Mouse (Mus musculus) MEL-GATA-1-ER (cell line): Measurements from ENCODE around the gene Hecw2.

Experiments used
- DNase-seq: peaks from one replicate; pipeline ENCODE4 v3.0.0-alpha.2; 2012; ENCODE audit warnings: low read depth; ENCODE audit errors: extremely low read depth

Hecw2 gene

DNA sequence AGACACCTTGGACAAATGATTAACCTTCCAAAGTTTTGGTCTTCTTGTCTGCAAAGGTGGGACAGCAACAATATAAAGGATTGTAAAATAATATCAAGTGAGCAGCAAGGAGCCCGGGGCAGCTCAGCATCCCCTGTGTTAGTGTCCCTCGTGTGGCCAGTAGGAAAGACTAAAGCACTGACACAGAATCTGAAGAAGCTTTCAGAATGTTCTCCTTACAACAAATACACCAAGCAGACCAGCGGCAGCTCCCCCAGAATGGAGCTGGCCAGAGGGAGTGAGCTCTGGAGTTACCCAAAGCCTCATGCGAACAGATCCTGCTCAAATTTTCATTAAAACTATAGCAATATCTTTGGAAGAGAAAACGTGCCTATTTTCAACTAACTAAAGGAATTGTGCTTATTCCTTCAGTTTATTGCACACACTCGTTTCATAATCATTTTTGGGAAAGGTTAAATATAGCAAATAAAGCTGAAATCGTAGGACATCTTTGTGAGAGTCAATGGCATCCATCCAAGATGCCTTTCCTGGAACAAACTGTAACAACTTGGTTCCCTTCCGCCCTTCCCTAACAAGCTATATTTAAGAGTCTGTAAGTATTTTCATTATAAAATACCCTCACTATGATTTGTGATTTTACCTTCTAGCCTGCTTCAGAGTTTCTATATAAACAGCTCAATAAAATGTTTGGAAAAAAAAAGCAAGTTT is 208.6 kb downstream of the Hecw2 start:
- no peak for DNase-seq

DNA sequence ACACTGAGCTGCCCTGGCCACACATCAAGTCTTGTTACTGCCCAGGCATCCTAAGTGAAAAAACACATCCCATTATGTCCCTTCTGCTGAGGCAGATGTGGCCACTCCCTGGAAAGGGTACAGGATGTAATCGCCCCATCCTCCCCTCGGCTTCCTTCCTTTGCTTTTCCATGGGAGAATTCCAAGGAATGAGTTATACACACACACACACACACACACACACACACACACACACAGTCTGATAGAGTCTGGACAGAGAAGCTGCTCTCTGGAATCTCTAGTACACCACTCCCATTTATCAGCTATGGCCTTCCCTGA is 216.5 kb downstream of the Hecw2 start:
- DNase-seq, result no peak

DNA sequence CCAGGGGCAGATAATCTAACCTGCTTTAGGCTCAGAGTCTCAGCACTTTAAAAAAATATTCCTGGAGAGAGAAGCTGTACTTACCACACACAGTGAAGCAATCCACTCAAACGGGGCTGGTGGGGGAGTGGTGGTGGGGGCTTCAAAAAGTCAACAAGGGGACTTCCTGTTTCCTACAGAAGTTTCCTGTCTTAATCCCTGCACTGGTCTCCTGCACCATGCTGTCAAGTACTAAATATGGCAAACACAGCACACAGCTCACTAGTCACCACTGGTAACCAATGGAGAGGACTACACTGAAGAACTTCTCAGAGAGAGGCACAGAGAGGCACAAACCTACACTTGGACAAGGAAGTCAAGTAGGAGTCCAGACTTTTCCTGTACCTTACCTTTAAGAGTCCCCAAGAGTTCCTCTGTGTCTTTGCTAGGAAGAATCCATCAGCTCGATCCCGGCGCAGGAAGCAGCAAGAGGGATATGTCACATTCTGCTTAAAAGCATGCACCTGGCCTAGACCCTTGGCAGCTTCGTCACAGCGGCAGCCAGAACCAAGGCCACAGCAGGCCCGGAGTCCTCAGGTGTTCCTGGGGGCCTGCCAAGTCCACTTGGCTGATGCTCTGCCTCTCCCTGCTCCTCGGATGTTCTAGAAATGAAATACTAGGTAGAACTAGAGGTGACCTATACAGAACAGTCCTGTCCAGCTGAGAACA is 217.0 kb downstream of the Hecw2 start:
- DNase-seq, result no peak

DNA sequence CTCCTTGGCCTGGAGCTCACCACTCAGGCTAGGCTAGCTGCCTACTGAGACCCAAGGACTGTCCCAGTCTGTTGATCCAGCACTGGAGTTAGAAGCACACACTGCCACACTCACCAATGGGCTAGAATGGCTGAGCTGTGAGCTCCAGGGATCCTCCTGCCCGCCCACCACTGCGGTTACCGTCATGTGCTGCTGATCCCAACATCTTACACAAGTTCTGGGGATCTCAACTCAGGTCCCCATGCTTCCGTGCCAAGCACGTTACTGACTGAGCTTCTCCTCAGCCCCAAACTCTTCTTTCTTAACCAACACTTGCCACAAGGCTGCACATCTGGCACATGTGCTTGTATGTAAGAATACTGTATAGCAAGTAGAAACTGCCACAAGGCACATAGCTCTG is 218.2 kb downstream of the Hecw2 start:
- no peak for DNase-seq

DNA sequence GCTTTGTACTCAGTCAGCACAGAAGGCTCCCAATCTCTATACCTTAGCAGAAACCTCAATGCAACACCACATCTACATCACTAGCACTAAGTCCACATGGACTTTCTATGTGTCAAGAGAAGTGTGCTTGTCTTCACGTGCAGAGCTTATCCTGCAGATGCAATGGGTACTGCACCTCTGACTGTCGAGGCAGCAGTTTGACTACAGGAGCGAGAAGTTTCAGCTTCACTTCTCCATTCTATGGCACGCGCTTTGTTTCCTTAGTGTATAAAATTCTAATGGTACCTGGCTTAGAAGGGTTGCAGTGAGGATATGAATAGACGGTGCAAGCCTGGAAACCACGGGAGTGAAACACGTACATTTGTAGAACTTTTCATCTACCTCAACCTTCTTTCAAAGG is 218.9 kb downstream of the Hecw2 start:
- DNase-seq, result no peak

DNA sequence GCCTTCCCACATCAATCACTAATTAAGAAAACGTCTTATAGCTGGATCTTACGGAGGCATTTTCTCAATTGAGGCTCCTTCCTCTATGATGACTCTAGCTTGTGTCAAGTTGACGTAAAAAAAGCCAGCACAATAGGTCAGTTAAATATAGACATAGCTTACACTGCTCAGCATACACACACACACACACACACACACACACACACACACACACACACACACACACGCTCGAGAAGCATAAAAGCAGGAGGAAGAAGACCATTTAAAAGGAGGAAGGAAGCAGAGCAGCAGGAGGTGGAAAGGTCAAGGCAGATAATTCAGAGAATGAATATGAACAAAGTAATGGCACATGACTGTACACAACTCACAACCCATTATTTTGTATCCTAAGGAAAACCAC is 220.0 kb downstream of the Hecw2 start:
- no peak for DNase-seq

DNA sequence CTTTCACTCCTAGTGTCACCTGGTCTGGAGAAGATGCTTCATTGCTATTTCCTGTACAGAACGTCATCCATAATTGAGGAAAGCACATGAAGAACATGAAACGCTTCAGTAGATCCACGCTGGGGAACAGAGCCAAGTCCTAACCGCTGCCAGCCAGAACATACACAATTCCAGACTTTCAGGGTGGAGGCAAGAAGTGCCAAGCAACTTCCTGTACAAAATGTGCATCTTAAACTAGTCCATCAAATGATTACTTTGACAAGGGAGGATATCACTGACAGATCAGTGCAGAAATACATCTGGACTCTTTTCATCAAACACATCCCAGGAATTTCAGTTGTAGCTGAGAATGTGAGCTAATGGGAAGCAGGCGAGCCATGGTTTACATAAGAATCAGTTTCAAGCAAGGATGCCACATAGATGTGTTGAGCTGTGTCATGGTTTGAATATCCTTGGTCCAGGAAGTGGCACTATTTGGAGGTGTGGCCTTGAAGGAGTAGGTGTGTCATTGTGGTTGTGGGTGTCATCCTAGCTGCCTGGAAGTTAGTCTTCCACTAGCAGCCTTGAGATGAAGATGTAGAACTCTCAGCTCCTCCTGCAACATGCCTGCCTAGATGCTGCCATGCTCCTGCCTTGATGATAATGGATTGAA is 224.5 kb downstream of the Hecw2 start:
- no peak for DNase-seq

DNA sequence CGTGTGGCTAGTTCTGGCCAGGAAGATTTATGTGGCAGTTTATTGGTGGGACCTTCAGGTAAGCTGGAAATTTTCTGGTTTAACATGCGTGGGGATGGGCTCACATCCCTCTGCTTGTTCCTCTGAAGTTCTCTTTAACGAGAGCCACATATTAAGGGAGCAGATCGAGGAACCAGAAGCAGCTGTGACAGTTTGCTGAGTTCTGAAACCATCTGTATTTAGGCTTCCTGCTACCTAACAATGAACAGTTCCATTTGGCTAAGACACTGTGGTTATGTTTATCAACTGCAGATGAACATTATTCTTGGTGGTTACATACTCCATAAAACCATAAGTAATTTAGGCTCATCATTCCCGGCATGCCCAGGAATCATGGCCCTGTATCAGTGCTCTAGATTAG is 242.6 kb downstream of the Hecw2 start:
- DNase-seq, result no peak

DNA sequence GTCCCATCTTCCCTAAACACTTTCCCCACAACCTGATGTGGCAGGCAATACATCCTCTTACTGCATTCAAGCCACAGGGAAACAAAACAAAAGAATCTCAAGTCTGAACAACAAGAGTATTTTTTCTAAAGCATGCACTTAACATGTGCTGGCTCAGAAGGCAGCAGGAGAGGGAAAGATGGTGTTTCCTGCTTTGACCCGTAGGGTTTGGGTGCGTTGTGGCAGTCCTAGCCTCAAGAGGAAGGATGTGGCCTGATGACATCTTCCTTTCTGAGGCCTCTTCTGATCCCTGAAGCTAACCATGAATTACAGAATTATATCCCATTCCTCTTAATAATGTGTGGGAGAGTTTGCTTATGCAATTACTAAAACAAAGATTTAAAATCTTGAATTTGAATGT is 249.2 kb downstream of the Hecw2 start:
- DNase-seq, result no peak

DNA sequence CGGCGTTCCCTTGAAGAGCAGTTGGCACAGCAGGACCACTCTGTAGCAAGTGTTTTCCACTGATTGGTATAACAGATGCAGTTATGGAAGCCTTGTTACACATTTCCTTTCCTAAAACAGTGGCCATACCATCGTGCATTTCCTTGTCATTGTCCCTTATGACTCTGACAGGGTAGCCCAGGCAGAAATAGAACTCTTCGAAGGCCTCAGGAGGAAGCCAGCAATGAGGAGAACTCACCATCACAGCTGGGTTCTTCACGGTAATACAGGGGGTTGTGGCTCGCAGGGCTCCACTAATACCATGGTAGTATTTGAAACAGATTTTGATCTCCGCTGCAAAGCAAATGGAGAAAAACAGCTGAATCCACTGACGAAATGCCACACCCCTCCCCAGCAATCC is 252.5 kb downstream of the Hecw2 start:
- no peak for DNase-seq

DNA sequence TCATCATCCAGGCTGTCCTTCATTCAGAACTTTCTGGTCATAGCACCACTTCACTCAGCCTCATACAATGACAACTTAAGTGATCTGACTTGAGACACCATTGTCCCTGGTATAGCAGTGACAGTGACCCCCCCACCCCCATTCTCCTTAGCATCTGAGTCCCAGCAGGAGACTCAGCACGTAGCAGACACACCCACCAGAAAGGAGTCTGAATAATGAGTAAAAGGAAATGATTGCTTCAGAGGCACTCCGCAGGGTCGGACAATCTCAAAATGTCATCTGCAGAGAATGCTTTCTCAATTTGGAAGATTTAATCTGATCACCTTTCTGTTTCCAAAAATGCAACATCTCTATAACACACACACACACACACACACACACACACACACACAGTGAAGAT is 253.4 kb downstream of the Hecw2 start:
- DNase-seq, result no peak

DNA sequence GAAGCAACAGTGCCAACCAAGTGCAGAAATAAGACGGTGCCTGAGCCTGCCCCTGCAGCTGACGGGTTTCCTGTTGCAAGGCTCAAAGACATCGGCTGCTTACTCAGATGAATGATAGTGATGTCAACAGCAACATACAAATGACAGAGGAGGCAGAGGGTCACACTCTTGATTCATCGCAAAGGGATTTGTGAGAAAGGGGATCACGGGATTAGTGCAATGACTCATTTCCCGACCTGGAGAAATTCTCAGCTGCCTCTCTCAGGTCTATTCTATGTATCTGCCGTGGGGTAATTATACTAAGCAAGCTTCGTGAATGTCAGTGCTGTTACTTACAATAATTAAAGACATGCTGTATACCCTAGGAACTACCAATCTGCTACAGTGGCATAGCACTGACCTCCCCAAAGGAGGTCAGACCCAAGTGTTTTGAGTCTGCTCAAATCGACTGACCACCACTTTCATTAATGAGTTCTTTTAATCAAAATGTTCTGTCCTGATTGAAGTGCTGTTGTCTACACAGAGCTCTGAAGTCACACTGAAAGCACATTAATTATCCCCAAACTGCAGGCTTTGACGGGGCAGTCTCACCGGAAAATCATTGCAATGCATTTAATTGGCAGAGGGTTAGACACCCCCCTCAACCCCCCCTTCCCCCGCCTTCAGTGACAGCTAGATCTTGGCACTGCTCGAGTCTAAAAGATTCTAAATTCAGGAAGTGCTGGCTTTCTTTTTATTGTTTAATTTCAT is 254.5 kb downstream of the Hecw2 start:
- no peak for DNase-seq

DNA sequence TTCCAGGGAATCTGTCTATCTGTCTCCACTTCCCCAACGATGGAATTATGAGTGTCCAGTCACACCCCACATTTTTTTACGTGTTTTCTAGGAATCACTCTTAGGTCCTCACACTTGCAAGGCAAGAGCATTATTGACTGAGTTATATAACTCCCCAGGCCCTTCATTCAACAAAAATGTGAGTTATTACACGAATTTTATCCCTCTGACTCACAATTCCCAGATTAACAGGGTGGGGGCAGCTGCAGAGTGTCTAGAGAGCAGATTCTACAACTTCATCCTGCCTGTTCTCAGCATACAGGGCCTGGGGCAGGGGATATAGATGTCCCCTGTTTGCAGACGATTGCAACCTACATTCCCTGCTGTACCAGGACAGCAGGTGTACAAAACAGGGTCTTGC is 255.7 kb downstream of the Hecw2 start:
- DNase-seq, result no peak

DNA sequence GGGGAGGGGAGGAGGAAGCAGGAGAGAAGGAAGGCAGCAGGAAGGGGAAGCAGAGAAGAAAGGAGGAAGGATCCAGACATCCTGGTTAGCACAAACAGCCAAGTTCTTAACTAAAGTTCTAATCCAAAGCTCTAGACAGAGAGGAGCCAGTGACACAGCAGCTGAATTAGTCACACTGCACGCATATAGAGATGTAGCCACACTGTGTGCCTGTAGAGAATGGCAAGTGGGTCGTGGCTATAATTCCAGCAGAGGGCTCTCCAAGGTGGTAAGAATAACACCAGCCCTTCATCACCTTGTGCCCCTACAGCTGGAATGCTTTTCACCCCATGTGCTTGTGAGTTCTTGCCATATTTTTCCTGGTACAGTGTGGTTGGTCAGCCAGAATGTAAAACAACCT is 261.7 kb downstream of the Hecw2 start:
- DNase-seq, result no peak

DNA sequence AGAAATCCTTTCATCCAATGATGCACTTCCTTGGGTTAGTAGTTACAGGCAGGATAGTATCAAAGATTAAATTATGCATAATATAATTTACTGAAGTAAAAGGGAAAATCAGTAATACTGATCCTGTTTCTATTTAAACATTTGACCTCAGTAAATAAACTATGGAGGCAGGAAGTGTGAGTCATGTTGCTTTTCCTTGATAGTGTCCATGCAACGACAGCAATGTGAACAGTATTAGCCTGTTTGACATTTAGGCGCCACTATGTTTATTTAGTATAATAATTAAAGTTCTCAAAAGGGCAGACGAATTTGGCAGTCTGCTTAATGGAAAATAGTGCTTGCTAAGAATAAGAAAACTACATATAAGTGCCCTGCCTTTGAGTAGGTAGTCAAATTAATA is 263.7 kb downstream of the Hecw2 start:
- no peak for DNase-seq

DNA sequence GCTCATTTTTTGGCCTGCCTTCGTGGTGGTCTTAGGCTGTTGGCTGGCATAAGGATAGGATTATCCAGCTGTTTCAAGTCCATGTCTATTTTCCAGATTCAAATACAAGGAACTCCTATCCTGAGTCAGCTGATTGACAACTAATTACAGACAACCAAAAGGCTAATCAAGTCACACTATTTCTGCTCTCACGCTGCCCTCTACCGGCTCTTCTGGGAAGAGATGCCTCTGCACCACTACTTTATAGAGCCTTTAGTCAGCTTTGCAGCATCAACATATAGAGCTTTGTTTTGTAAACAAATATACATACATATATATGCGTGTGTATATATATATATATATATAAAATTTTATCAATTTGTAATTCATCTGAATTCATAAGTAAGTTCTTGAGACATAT is 267.4 kb downstream of the Hecw2 start:
- no peak for DNase-seq

DNA sequence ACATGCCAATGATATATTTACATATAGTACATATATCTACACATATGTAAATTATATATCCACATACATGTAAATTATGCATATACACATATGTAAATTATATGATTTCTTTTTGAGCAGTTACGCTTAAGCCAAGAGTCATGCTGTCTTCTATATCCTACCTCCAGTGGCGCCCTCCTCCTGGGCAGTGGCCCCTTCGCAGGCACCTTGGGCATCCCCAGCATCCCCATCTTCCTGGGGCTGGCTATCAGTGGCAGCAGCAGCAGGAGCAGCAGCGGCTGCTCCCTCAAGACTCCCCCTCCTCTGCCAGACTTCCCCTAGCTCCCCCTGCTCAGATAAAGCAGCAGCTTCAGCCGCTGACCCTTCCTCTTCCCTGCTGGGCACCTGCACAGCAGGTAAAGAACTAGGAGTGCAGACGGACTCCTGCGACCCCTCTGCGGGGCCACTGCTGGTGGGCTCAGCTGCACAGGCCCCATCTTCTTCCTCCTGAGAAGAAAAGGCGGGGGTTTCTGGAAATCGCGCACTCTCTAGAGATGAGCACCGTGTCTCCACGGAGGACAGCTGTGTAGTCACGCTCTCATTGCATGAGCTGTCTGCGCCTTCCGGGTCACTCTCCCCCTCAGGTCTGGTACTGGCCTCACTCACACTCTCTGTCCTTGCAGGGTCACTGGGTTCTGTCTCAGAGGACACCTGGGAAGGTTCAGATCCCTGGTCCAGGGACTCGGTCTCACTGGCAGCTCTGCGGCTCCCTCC is 269.6 kb downstream of the Hecw2 start:
- DNase-seq, result no peak

DNA sequence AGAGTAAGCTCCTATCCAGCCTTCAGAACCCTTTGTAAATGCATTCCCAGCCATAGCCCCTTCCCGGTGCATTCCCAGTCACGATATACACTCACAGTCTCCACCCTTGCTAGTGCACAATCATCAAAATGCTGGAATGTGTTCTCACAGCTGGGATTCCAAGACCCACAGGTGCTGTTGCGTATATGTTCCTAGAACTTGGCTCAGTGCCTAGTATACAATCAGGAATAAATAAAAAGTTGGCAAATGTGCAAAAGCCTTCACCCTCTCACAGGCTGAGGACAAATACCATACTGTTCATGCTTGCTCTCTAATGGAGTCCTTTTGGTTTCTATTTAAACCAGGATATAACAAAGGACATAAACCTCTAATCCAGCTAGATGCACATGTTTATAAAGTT is 283.1 kb downstream of the Hecw2 start:
- no peak for DNase-seq

DNA sequence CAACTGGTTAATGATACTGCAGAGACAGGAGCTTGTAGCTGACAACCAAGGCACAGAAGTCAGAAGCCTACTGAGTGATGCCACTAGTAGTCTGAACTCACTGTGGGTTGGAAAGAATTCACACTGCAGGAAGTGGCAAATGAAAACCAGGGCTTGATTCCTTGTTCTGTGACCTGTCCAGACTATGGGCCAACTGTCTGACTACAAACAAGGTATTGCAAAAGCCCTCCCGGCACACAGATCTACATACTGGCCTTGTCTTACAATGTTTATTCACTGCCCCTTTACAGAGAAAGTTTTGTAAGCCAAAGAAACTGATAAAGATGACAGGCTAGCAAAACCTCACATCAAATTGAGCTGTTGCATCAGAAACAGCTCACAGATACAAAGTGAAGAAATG is 284.7 kb downstream of the Hecw2 start:
- DNase-seq, result no peak

DNA sequence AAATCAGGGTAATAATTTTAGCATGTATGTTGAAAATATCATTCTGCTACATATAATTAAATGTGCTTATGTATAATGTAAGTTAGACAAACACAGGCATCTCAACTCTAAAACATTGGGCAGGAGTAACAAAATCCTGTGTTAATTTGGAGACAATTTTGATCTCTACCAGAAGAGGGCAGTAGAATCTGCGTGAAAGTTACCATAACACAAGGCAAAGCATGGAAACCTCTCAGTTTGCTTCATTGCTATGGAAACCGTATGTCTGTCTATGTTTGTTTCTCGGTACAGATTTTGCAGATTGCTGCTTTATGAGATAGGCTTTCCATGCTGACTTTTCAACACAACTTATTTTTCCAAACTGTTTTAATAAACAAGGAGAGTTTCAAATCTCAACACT is 285.9 kb downstream of the Hecw2 start:
- DNase-seq, result peak; percentile 26

DNA sequence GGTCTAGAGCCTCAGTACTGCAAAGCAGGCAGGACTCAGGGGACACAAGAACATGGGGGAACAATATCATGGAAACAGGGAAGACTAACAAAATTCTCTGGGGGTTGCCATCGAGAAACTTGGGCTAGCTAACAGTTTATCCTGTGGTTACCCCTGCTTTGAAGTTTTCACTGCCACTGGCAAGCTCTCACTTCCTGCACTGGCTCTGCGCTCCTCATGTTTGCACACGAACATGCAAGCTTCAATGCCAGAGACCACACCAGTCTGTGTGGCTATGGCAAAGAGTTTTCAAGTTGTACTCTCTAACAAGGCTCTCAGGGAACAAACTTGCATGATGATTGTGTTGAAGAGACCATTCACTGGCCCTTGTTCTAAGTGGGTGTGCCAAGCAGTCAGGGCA is 288.8 kb downstream of the Hecw2 start:
- no peak for DNase-seq

DNA sequence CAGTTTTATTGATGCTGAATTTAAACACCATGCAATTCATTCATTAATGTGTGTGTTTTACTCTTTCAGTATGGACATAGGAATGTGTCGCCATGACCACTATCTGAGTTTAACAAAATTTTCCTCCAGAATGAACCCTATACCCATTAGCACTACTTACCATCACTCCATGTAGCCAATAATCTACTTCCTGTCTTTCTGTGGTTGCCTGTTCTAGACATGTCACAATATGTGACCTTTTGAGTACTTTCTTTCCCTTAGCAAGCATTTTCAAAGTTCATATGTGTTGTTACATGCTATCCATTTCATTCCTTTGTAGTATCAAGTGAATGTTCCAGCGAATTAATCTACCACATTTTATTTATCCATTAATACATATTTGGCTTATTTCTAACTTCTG is 294.6 kb downstream of the Hecw2 start:
- no peak for DNase-seq
